Mouse (Mus musculus) 416B (cell line): Measurements from ENCODE around the gene Mapk10.

ENCODE experiments used
- DNase-seq: peaks from one replicate; pipeline ENCODE4 v3.0.0; 2011; ENCODE audit warnings: low read depth

Mapk10 gene

GRCm38 (mm10) chr5:103048011-103048410 is 163.1 kb downstream of the Mapk10 start:
- DNase-seq: no peak

GRCm38 (mm10) chr5:103037752-103038151 is 173.4 kb downstream of the Mapk10 start:
- no peak for DNase-seq

GRCm38 (mm10) chr5:103028940-103029621 is 182.1 kb downstream of the Mapk10 start:
- DNase-seq: no peak

- no peak for DNase-seq
These were observed 188.5 kb downstream of the Mapk10 start for GRCm38 (mm10) chr5:103022504-103023172.

GRCm38 (mm10) chr5:103021479-103021878 is 189.7 kb downstream of the Mapk10 start:
- DNase-seq: no peak

GRCm38 (mm10) chr5:103020954-103021353 is 190.2 kb downstream of the Mapk10 start:
- DNase-seq: no peak

- DNase-seq: no peak
These were observed 191.0 kb downstream of the Mapk10 start for GRCm38 (mm10) chr5:103020127-103020526.

GRCm38 (mm10) chr5:103017637-103018036 is 193.5 kb downstream of the Mapk10 start:
- no peak for DNase-seq

GRCm38 (mm10) chr5:103014309-103014708 is 196.8 kb downstream of the Mapk10 start:
- DNase-seq: no peak

- no peak for DNase-seq
These were observed 202.2 kb downstream of the Mapk10 start for GRCm38 (mm10) chr5:103008894-103009293.

GRCm38 (mm10) chr5:103002116-103002515 is 209.0 kb downstream of the Mapk10 start:
- DNase-seq: no peak

GRCm38 (mm10) chr5:103000572-103000971 is 210.6 kb downstream of the Mapk10 start:
- DNase-seq: no peak

- DNase-seq: no peak
These were observed 212.6 kb downstream of the Mapk10 start for GRCm38 (mm10) chr5:102998524-102998923.

GRCm38 (mm10) chr5:102997907-102998306 is 213.2 kb downstream of the Mapk10 start:
- DNase-seq: no peak

- DNase-seq: no peak
These were observed 214.8 kb downstream of the Mapk10 start for GRCm38 (mm10) chr5:102996331-102996730.

- DNase-seq: no peak
These were observed 215.2 kb downstream of the Mapk10 start for GRCm38 (mm10) chr5:102995928-102996327.

- DNase-seq: no peak
These were observed 217.2 kb downstream of the Mapk10 start for GRCm38 (mm10) chr5:102993951-102994350.

- DNase-seq: no peak
These were observed 219.4 kb downstream of the Mapk10 start for GRCm38 (mm10) chr5:102991691-102992090.

- no peak for DNase-seq
These were observed 232.8 kb downstream of the Mapk10 start for GRCm38 (mm10) chr5:102978382-102978781.

GRCm38 (mm10) chr5:102977138-102977537 is 234.0 kb downstream of the Mapk10 start:
- no peak for DNase-seq

- no peak for DNase-seq
These were observed 234.6 kb downstream of the Mapk10 start for GRCm38 (mm10) chr5:102976540-102976939.

GRCm38 (mm10) chr5:102974400-102974799 is 236.7 kb downstream of the Mapk10 start:
- no peak for DNase-seq

GRCm38 (mm10) chr5:102964396-102964795 is 246.7 kb downstream of the Mapk10 start:
- no peak for DNase-seq

- DNase-seq: no peak
These were observed 257.7 kb downstream of the Mapk10 start for GRCm38 (mm10) chr5:102953414-102953813.
